ENCODE assay signal across 8 mouse cellular contexts in the genomic region with DNA sequence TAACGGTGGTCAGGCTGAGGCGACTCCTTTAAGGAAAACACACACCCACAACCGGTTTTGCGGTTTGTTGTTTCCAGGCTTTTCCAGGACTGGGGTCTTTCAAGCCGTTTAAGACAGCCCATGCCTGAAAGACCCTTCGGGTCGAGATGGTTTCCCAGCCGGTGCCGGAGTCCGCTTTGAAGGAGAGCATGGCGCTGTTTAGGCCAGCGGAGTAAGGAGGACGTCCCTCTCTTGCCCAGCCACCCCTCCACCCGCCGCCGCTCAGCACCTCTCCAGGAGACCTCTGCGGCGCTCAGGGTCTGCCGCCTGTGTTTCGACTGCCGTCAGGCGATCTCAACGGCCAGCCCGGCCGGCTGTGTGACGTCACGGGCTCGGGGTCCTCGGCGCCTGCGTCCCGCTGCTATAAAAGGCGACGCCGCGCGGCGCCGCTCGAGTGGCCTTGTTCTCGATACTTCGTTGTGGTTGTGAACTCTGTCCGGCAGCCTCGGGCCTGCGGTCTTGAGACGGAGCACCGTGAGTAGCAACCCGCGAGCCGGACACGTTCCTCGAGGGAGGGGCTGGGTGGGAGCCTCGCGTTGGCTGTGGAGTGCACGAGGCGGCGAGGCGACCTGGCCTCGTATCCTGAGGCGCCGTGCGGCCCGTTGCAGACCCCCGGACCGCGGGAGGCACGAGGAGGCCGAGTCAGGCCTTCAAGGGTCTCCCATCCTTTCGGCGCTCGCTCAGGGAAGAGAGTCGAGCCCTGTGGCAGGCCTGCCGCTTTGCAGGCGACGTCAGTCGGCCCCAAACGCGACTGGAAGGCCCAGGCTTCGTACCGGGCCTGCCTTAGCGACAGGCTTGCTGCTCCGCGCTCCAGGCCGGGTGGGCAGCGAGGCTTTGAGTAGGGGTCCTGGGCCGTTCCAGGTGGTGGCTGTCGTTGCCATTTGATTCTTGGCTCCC. TPM values are rescaled to one million over a fixed set of nuclear protein-coding genes. Genes with fewer than 3 reads are reported as not detected.
A peak's percentile ranks its signal among the peaks of the same experiment; 100 is the strongest.
DNase-seq lines count a peak whose midpoint lies in the region; ATAC-seq and TF ChIP-seq lines count a peak whose summit lies in the region.

A gene (plus strand): TSS at position 390 of the 936 bp plus-strand sequence.

- H3K4me1 ChIP-seq in ES-Bruce4 (ENCODE audit: control insufficient read depth, insufficient read depth, low read length): peaks cover 6% of the 10 kb centered on the region
- peaks cover 30% of the 10 kb centered on the region for H3K4me1 ChIP-seq in forebrain, embryonic 15.5 days
- peaks cover 9% of the 10 kb centered on the region for H3K4me1 ChIP-seq in lung, adult 2 months (ENCODE audit: control insufficient read depth, insufficient read depth, low read length)

- H3K9ac ChIP-seq in ES-Bruce4 (ENCODE audit: low read depth, poor library complexity, severe bottlenecking): peak within 1 kb of the TSS; percentile 88
- peak within 1 kb of the TSS; percentile 95 for H3K9ac ChIP-seq in forebrain, embryonic 15.5 days (replicated peaks)

- intact Hi-C loops in heart, postnatal 25 days (cut with DNase I): loop anchor here (5.0 kb wide), 1 partner anchor 230 kb away; a partner anchor contains a TSS

- H3K9me3 ChIP-seq in ES-Bruce4 (replicated peaks; ENCODE audit: control insufficient read depth, insufficient read depth, low read length, poor library complexity, severe bottlenecking): no peaks in the 10 kb centered on the region
- H3K9me3 ChIP-seq in forebrain, embryonic 15.5 days: no peaks in the 10 kb centered on the region

- no peaks in the 10 kb centered on the region for H3K27me3 ChIP-seq in ES-Bruce4 (ENCODE audit: control insufficient read depth, insufficient read depth, low read length, poor library complexity, severe bottlenecking)
- H3K27me3 ChIP-seq in forebrain, embryonic 15.5 days: no peaks in the 10 kb centered on the region

- H3K27ac ChIP-seq in ES-Bruce4 (ENCODE audit: insufficient read depth, low read length): peak within 1 kb of the TSS; percentile 73
- H3K27ac ChIP-seq in forebrain, embryonic 15.5 days (replicated peaks): peak within 1 kb of the TSS; percentile 100

- H3K36me3 ChIP-seq in ES-Bruce4 (ENCODE audit: control insufficient read depth, insufficient read depth, low read length, poor library complexity, severe bottlenecking): peaks cover 15% of the 10 kb centered on the region; the same call in 1 of the 2 replicates
- no peaks in the 10 kb centered on the region; the same call in 1 of the 2 replicates for H3K36me3 ChIP-seq in forebrain, embryonic 15.5 days

- 0 out of 2 replicates have a peak, but pooled peaks have one; percentile 34 for TF ChIP-seq EP300 in ES-Bruce4 (IDR thresholded peaks at IDR 0.05; ENCODE audit: insufficient read depth, low read depth, low read length)

- TF ChIP-seq POLR2A in ES-Bruce4 (IDR thresholded peaks at IDR 0.05; ENCODE audit: insufficient read depth, low read length): peak; percentile 95
- TF ChIP-seq POLR2A in lung, adult 2 months (IDR thresholded peaks at IDR 0.05; ENCODE audit: borderline replicate concordance, extremely low read depth, low read depth, low read length): peak; percentile 99

- DNase-seq in cerebellum, adult 11 months: peak; percentile 90
- peak; percentile 85 for DNase-seq in heart, postnatal 25 days (ENCODE audit: low spot score)
- DNase-seq in layer of hippocampus, adult 18-20 months (ENCODE audit: low spot score in 2 of 2): peak; percentile 84 to 95
- DNase-seq in lung, adult 2 months: peak; percentile 97
- peak; percentile 80 for DNase-seq in thymus, adult 18-20 months

- peak within 1 kb of the TSS; percentile 66 for H3K4me2 ChIP-seq in forebrain, embryonic 15.5 days (replicated peaks)

- peak within 1 kb of the TSS; percentile 93 for H3K4me3 ChIP-seq in ES-Bruce4 (ENCODE audit: low read depth, low read length)
- peak within 1 kb of the TSS; percentile 90 for H3K4me3 ChIP-seq in forebrain, embryonic 15.5 days
- peak within 1 kb of the TSS; percentile 96 for H3K4me3 ChIP-seq in lung, adult 2 months (replicated peaks; ENCODE audit: extremely low read depth, low read depth, low read length)

- ATAC-seq in forebrain, embryonic 15.5 days (replicated peaks): peak; percentile 93
- peak; percentile 91 for ATAC-seq in neutrophil, adult 5-6 weeks (ENCODE audit: extremely low read depth, insufficient number of reproducible peaks, low FRiP score, poor library complexity, severe bottlenecking)

- TF ChIP-seq CTCF in ES-Bruce4 (IDR thresholded peaks at IDR 0.05; ENCODE audit: low read depth, low read length): no peak
- no peak for TF ChIP-seq CTCF in lung, adult 2 months (IDR thresholded peaks at IDR 0.05; ENCODE audit: insufficient read depth, low read length)

- whole genome bisulfite sequencing in forebrain, embryonic 15.5 days: under 1% methylated on average over 87 of the region's 87 CpGs
- under 1% methylated on average over 87 of the region's 87 CpGs for WGBS in lung, adult 2 months

RNA-seq across cellular contexts. Expression of the gene that starts here (rescaled TPM):
- 589 and 680 TPM in 2 replicates for polyA plus RNA-seq in ES-Bruce4 (2011; ENCODE audit: insufficient read depth, insufficient read length, low read depth, missing spikeins)
- 1,081 and 1,145 TPM in 2 replicates for polyA plus RNA-seq in forebrain, embryonic 15.5 days (2015; fragmentation: Nextera tagmentation; extraction: Ambion mirVana)
- 100 to 1,000 TPM; 236 to 255 TPM for total RNA-seq in heart, postnatal 25 days (2021)
- total RNA-seq in layer of hippocampus, adult 18-20 months (2021): 100 to 1,000 TPM; 461 to 470 TPM
- polyA plus RNA-seq in lung, adult 2 months (2012; rRNA removed): 13.0 and 25.8 TPM in 2 replicates
- 80.5 and 92.6 TPM in 2 replicates for total RNA-seq in neutrophil, adult 5-6 weeks (2017)

Comparison
In these comparisons a context has a peak if more than half of its experiments do, and no peak if none do; other contexts are left out.
1. Peak in every context shown above with its lines: DNase-seq, ATAC-seq, H3K4me3 ChIP-seq and H3K27ac ChIP-seq.
2. RNA of the gene that starts here (polyA plus RNA-seq): 1,081 to 1,145 TPM in forebrain, embryonic 15.5 days and 589 to 680 TPM in ES-Bruce4; 13.0 to 25.8 TPM in lung, adult 2 months; every median in the first group is over 10 times any median in the second.